Mouse (Mus musculus) heart, adult 9 months (tissue): ENCODE measurements at regions not wholly inside any gene's neighbourhood (a gene's known extent, or its start where the extent isn't known, plus 50 kb on each side); places are given as distances from the start of the nearest gene placed in this dataset.

Experiments used
- DNase-seq, 2 experiments: peaks; one replicate each; pipeline ENCODE4 v3.0.0; 2022; ENCODE audit warnings: low spot score in 2 of 2

DNA sequence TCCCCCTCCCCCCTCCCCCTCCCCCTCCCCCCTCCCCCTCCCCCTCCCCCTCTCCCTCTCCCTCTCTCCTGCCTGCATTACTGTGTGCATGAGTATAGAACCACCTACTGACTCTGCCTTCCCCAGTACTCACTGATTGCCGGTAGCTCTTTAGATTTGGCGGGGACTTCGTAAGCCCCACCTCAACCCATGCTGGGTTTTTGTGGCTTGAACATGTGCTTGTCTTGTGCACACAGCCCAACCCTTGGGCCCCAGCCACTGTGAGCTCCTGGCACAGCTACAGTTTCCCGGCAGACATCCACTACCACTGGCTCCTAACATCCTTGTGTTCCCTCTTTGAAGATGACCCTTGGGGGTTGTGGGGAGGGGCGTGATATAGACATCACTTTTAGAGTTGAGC lies 87.4 kb upstream of the Cdh4 start:
- no peak for DNase-seq

DNA sequence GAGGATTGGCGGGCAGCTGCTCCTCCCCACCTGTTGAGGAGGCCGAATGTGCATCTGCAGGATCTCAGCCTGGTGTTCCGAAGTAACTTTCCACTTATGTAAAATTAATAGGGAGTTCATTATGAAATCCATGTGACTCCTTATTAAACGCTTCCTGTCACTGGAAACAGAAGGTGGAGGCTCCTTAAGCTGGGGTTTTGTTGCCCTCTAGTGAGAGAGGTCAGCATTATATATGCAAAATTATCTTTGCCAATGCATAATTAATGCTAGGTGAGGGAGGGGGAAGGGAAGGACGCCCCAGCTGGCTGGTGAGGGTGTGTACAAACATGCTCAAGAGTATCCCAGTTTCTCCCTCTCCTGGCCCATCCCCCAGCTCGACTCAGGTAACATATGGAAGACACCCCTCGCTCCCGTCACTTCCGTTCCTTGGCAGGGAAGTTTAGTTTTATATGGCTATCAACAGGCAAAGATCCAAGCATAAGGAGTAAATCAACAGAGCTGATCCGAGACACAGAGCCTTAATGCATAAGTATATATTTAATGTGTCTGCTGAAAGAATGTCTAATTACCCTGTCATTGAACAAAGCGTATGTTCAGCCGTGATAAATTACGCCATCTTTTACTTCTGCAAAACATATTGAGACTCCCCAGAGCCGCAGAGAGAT lies 71.2 kb upstream of the Cdh4 start:
- no peak for DNase-seq

DNA sequence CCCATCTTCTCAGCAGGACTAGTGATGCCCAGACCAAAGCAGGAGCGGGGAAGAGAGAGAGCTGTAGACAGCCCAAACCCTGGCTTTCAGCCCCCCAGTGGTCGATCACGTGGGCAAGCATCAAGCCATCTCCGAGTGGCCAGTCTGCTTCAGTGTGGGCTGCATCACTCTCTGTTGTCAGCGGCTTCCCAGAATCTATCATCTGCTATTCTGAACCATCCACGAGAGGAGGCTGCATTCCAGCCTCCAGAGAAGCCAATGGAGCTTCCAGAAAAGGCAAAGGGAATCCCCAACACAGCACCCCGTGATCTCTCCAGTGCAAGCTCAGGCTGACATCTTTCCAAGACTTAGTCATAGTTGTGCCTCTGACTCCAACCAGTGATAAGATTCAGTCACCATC lies 70.7 kb upstream of the Cdh4 start:
- DNase-seq: no peak

DNA sequence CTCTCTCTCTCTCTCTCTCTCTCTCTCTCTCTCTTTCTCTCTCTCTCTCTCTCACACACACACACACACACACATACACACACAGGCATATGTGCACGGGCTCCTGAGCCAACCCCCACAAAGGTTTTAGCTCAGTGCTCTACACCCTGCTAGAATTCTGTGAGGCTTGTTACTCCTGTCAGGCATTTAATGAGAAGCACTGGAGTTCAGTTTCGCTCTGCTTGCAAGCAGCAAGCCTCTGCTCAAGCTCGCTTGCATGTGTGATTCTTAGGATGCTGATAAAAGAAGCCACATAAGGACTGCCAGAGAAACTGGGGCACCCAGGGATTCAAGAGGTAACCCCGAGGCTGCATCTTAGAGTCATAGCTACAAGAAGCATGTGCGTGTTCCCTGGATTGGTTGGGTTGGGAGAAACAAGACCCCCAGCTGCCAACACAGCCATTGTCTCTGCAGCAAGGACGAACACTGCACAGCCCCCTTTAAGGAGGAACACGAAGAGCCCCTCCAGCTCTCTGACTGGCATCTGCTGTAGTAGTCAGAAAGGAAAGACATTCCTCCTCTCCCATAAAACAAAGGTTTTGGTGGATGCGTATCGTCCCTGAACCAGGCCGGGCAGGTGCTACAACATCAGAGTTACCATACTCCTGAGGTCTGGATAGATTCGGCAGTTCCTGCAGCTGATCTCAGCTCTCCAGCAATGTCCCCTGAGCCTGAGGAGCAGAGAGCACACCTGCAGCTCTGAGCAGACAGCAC lies 62.4 kb upstream of the Cdh4 start:
- no peak for DNase-seq

DNA sequence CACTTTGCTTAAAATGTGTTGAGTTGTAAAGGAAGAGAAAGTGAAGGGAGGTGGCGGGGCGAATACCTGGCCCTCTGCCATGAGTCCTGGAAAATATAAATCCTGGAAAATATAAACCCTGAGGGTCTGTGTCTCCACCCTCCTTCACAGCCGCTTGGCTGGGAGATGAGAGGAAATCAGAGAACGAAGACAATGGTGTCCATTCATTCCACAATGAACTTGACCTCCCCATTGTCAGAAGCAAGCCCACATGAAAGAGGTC lies 61.9 kb upstream of the Cdh4 start:
- DNase-seq: no peak

DNA sequence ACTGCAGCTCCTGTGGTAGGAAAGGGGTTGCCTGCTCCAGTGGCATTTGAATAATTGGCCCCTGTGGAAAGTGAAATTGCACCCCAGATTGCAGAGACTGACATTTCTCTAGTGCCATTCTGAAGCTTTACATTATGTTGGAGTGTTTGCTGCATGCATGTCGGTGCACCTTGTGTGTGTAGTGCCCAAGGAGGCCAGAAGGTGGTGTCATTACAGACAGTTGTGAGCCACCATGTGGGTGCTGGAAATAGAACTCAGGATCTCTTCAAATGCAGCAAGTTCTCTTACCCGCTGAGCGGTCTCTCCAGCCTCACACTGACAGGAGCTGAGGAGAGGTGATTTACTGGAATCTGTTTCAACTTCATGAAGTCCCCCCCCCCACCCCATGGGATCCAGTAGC lies 60.3 kb upstream of the Cdh4 start:
- no peak for DNase-seq

DNA sequence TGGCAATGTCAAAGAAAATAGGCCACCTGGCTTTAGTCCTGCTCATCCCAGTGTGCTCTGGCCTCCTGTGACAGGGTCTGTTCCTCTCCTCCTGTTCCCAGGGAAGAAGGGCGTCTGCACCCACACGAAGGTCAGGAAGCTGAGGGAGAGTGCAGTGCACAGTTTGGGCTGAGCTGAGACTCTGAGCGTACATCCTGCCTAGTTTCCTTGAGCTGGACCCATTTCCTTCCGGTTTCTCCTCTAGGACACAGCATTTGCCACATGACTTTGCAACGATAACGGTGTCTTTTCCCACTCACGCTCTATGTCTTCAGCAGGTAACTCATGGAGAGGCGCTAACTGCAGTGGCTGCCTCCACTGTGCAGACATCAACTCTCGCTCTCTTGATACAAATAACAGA lies 59.6 kb upstream of the Cdh4 start:
- DNase-seq: peak in 1 of 2 experiments; percentile 23

DNA sequence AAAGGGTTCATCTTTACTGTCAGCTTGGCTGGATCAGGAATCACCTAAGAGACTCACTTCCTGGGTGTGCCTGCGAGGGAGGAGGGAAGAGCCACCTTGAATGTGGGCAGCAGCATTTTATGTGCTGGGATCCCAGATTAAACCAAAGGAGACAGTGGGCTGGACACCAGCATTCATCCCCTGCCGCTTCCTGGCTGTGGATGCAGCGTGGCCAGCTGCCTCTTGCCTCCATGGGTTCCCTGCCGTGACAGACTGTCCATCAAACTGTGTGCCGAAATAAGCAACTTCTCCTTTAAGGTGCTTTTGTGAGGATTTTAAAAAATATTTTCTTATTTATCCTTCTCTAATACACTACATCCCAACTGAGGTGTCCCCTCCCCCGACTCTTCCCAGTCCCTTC lies 55.4 kb upstream of the Cdh4 start:
- DNase-seq: no peak

DNA sequence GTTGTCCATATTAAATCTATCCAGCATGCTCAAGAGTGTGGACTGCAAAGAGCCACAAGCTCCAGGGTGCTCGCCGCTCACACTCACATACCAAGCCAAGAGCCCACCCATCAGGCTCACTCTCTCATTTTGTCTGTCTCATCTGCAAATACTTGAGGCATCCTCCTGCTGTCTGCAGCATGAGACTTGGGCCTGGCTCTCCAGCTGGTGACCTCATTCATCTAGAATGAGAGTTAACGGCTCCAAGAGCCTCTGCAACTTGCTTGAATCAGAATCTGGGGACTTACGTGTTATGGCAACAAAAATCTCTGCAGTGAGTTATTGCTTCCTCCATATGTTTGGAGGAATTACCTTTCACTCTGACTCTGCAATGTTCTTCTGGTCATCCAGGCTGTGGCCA lies 51.7 kb upstream of the Cdh4 start:
- no peak for DNase-seq

DNA sequence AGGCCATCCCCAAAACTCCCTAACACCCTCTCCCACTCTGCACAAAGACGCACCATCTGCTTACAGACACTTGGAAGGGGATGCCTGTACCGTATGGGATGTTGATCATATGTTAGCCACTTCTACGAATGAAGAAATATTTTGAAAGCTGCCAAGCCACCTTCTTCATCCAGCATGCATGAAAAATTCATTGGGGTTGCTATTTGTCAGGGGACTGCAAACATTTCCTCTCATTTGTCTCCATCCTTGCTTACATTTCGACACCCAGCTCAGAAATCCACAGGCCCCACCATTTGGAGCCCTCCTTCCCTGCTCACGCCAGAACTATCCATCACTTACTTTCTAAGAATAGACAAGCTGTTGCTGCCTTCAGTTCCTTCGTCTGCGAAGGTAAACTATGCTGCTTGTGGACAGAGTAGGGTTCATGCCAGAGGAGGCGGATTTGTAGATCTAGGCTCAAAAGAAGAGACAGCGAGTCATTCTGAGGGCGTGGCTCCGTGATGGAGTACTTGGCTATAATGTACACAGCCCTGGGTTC lies 51.2 kb upstream of the Cdh4 start:
- no peak for DNase-seq
